Mouse (Mus musculus) spleen, adult 2 months (tissue): ENCODE measurements around the gene Ctnna2.

Source experiments
- CTCF ChIP-seq: fragments of 200-500 bp; IDR thresholded peaks from 2 replicates; pipeline ENCODE4 v1.5.1; 2011; ENCODE audit warnings: mild to moderate bottlenecking, inconsistent platforms; ENCODE audit not compliant: insufficient read depth, insufficient read length, insufficient replicate concordance; ENCODE audit errors: extremely low read depth
- POLR2A ChIP-seq: fragments of 200-500 bp; IDR thresholded peaks from 2 replicates; pipeline ENCODE4 v1.6.1; 2011; ENCODE audit warnings: low read depth, low read length, inconsistent platforms

GRCm38 (mm10) chr6:77209929-77210328 is 769.6 kb downstream of the Ctnna2 start:
- TF ChIP-seq POLR2A (no peak), CTCF (no peak)
